Mouse (Mus musculus) ZHBTc4 (cell line): ENCODE measurements around the gene Sik1.

Experiments
- DNase-seq: peaks from one replicate; pipeline ENCODE4 v3.0.0-alpha.2; 2011; ENCODE audit warnings: low read depth, low spot score

Sik1 gene

DNA sequence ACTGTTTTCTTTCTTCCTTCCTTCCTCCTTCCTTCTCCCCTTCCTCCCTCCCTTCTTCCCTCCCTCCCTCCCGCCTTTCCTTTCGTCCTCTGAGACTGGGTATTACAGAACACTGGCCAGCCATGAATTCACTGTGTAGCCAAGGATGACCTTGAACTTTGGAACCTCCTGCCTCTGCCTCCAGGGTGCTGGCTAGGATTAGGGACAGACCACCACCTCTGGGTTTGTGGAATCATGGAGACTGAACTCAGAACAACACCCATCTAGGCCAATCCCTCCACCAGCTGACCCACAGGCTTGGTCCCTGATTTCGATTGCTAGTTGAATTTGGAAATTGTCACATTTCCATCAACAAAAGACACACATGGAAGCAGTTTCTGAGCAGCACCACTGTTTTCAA lies 49.1 kb downstream of the Sik1 start:
- peak; percentile 93 for DNase-seq

DNA sequence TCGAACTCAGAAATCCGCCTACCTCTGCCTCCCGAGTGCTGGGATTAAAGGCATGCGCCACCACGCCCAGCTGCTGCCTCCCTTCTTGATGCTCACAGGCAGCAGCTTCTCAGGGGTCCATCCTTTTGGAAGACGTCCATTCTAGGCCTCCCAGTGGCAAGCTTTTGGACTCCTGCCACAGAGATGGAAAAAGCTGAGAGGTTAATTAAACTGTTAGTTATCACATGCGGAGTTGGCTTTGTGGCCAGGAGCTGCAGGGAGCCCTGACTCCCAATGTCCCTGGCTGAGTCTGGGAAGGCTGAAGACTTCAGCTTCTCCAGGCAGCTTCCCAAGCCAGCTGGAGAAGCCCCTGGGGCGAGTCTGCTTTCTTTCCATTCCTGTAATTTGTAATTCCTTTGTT lies 49.6 kb downstream of the Sik1 start:
- DNase-seq = peak; percentile 91

DNA sequence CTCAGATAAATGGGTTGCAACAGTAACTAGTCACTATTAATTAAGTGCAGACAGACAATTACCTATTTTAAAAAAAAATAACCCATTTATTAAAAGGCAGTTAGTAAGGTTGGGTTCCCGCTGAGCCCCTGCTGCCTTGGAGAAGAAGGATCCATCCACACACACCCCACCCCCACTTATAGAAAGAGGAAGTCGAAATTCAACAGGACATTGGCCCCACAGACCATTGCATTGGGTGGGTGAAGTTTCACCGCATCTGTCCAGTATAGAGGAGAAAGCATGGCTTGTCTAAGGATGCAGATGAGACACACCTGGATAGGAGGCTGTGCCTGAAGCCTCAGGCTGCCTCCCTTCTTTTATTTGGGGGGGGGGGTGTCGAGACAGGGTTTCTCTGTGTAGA lies 50.0 kb downstream of the Sik1 start:
- peak; percentile 25 for DNase-seq

DNA sequence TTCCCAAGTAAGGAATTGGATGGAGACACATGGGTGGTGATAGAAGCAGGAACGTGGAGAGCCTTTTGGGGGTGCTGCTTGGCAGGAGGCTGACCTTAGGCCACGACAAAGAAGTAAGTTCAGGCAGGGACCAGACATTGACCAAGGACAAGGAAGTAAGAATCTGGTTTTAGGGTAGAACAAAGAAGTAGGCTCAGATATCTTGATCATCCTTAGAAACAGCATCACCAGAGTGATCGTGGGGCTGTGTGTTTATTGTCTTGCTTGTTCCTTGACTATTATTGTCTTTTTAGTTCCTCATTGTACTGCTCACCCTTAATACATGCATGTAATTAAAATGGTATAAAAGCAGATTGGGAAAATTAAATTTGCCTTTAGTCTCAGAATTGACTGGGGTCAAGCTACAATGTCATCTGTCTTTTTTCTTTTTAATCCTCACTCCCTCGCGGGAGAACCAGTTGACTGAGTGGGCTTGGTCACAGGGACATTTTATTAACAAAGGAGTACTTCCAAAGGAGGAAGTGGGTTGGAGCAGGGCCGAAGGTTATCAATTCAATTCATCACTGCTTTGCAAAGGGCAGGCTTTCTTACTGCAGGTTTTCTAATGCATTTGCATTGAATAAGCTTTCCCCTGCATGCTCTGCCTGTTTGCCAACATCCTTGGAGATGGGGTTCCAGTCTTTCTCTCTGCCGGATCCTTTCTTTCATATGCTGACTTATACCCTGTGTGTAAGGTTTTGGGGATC lies 53.2 kb downstream of the Sik1 start:
- DNase-seq = peak; percentile 83

DNA sequence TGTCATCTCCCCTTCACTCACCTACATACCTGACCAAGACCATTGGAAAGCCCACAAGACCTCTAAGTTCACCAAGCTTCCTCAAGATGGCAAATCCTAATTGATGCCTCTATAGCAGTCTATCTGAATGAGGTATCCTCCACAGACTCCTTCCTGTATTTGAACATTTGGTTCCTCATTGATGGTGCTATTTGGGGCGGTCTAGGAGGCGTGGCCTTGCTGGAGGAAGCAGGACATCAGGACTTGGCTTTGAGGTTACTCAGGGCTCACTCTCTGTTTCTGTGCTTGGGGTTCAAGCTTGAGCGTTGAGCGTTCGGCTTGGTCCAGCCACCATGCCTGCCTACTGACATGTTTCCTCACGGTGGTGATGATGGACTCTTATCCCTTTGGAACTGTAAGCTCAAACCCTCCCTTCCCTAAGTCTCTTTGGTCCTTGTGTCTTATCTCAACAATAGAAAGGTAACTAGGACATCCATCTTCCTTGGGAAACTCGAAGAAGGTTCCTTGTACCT lies 54.7 kb downstream of the Sik1 start:
- DNase-seq = no peak

DNA sequence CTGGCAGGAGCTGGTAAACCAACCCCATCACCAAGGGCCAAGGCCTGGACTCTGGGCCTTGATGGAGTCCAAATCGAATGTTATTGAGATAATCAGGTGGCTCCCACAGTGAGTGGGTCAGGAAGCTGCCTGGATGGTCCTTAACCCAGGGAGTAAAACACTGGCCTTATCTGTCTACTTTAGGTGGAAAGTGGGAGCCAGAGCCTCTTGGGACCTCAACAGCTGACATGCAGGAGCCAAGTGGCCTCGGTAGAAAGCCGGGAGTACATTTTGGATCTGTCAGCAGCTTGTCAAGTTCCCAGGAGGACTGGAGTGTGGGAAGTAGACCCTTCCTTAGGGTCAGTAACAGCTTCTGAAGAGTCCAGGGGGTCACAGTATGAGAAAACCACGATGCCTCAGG lies 59.7 kb downstream of the Sik1 start:
- DNase-seq = peak; percentile 0
